Mouse (Mus musculus) limb, embryonic 14.5 days (tissue): ENCODE results near the gene Rinl. TPM values are rescaled to one million over a fixed set of nuclear protein-coding genes. Genes with fewer than 3 reads are reported as not detected.

Experiments
- ATAC-seq: fragments of 200-750 bp; cut with Nextera tagmentation; 2 replicates; pipeline ENCODE4 v1.8.0; 2017; ENCODE audit warnings: low read depth, moderate number of reproducible peaks, moderate TSS enrichment; ENCODE audit not compliant: low FRiP score
- DNase-seq: peaks from one replicate; pipeline ENCODE4 v3.0.0-alpha.2; 2015; ENCODE audit warnings: low spot score
- H3K27ac ChIP-seq: fragments of 300-500 bp; sonication (generic); replicated peaks from 2 replicates; pipeline ENCODE4 v1.5.1; 2014; ENCODE audit warnings: low read depth, mild to moderate bottlenecking, low read length, moderate library complexity, mixed read lengths
- H3K27me3 ChIP-seq: fragments of 300-500 bp; sonication (generic); 2 replicates; pipeline ENCODE4 v1.6.1; 2014; ENCODE audit warnings: low read length, mixed read lengths; ENCODE audit not compliant: control insufficient read depth, insufficient read depth
- H3K36me3 ChIP-seq: fragments of 300-500 bp; sonication (generic); 2 replicates; pipeline ENCODE4 v1.6.1; 2014; ENCODE audit warnings: mild to moderate bottlenecking, low read length, moderate library complexity, mixed read lengths; ENCODE audit not compliant: control insufficient read depth, insufficient read depth
- H3K4me1 ChIP-seq: fragments of 300-500 bp; sonication (generic); 2 replicates; pipeline ENCODE4 v1.6.1; 2014; ENCODE audit warnings: antibody characterized with exemption, low read length, mixed read lengths; ENCODE audit not compliant: control insufficient read depth, insufficient read depth
- H3K4me2 ChIP-seq: fragments of 300-500 bp; sonication (generic); replicated peaks from 2 replicates; pipeline ENCODE4 v1.6.1; 2014; ENCODE audit warnings: low read depth, mild to moderate bottlenecking, low read length, moderate library complexity; ENCODE audit not compliant: severe bottlenecking
- H3K4me3 ChIP-seq: fragments of 300-500 bp; sonication (generic); replicated peaks from 2 replicates; pipeline ENCODE4 v1.5.1; 2014; ENCODE audit warnings: low read length
- H3K9ac ChIP-seq: fragments of 300-500 bp; sonication (generic); 2 replicates; pipeline ENCODE4 v1.6.1; 2014; ENCODE audit warnings: mild to moderate bottlenecking, low read depth, low read length, moderate library complexity; ENCODE audit not compliant: severe bottlenecking
- H3K9me3 ChIP-seq: fragments of 300-500 bp; sonication (generic); 2 replicates; pipeline ENCODE4 v1.6.1; 2016; ENCODE audit warnings: low read length; ENCODE audit not compliant: control insufficient read depth
- POLR2A ChIP-seq: fragments of 200-500 bp; IDR thresholded peaks from 2 replicates; pipeline ENCODE4 v1.8.0; 2012; ENCODE audit warnings: inconsistent platforms, mild to moderate bottlenecking, moderate library complexity, borderline replicate concordance; ENCODE audit not compliant: insufficient read depth, insufficient read length; ENCODE audit errors: extremely low read depth
- WGBS: fragments of 180-500 bp; shearing (Covaris S2); extraction: QIAGEN DNeasy Blood & Tissue Kit; methylation state at CpG from one replicate; pipeline ENCODE4 v1.1.7; 2014; 5-methylcytosine and 5-hydroxymethylcytosine counted together
- polyA plus RNA-seq, 2 experiments: library from polyadenylated mRNA; depleted of rRNA in 1 of 2; stranded (reverse) in 1 of 2; unstranded in 1 of 2; fragments of >200 nt; fragmentation: Nextera tagmentation in 1 of 2; extraction: Ambion mirVana in 1 of 2; gene quantifications; 2 replicates each; pipeline versions ENCODE4 v1.2.1 to v1.2.3; 2012 to 2014

Gene Rinl
- polyA plus RNA-seq (2012; rRNA removed), result 2.3 and 2.5 TPM in 2 replicates
- polyA plus RNA-seq (2014; fragmentation: Nextera tagmentation; extraction: Ambion mirVana), result 2.6 and 2.8 TPM in 2 replicates

- H3K27me3 ChIP-seq, result no peaks in the 10 kb centered on the region
- TF ChIP-seq POLR2A, result no peak
Measured at GRCm38 (mm10) chr7:28788307-28789195, at the start of gene Rinl. Rinl (plus strand) TSS chr7:28788969.

GRCm38 (mm10) chr7:28739829-28740228, 48.9 kb upstream of the Rinl start:
- H3K4me3 ChIP-seq, result no peak overlapping the region
- no peak overlapping the region for H3K4me2 ChIP-seq
- peaks cover 38% of the 10 kb centered on the region for H3K36me3 ChIP-seq
- no peak overlapping the region for H3K9ac ChIP-seq
- no peak for ATAC-seq
- no peaks in the 10 kb centered on the region for H3K9me3 ChIP-seq
- no peak for DNase-seq
- peaks cover 7% of the 10 kb centered on the region; the same call in 1 of the 2 replicates for H3K4me1 ChIP-seq
- no peaks in the 10 kb centered on the region for H3K27me3 ChIP-seq
- WGBS, result 93% methylated on average over 21 of the region's 21 CpGs
- no peak for TF ChIP-seq POLR2A
- no peak overlapping the region for H3K27ac ChIP-seq

More at GRCm38 (mm10) chr7:28788307-28789195, at the start of gene Rinl:
- ATAC-seq, result no peak
- H3K36me3 ChIP-seq, result peaks cover 33% of the 10 kb centered on the region
- 55% methylated on average over 5 of the region's 5 CpGs for WGBS
- peaks cover 8% of the 10 kb centered on the region for H3K4me1 ChIP-seq
- H3K9ac ChIP-seq, result no peak within 1 kb of the TSS
- H3K27ac ChIP-seq, result peak within 1 kb of the TSS; percentile 71; the same call in 1 of the 2 replicates
- H3K4me3 ChIP-seq, result no peak within 1 kb of the TSS
- DNase-seq, result no peak
- H3K9me3 ChIP-seq, result no peaks in the 10 kb centered on the region
- H3K4me2 ChIP-seq, result no peak within 1 kb of the TSS

- Histone ChIP-seq H3K27ac (peak overlapping the region; percentile 49), H3K27me3 (no peaks in the 10 kb centered on the region), H3K36me3 (peaks cover 39% of the 10 kb centered on the region), H3K9me3 (no peaks in the 10 kb centered on the region), H3K4me1 (peaks cover 7% of the 10 kb centered on the region; the same call in 1 of the 2 replicates), H3K4me3 (peak overlapping the region; percentile 57), H3K9ac (peak overlapping the region; percentile 75), H3K4me2 (peak overlapping the region; percentile 85)
- ATAC-seq (no peak), DNase-seq (no peak)
- 42% methylated on average over 9 of the region's 9 CpGs for WGBS
- no peak for TF ChIP-seq POLR2A
Measured at GRCm38 (mm10) chr7:28740949-28741348, 47.8 kb upstream of the Rinl start.

- Histone ChIP-seq H3K4me2 (peak overlapping the region; percentile 85), H3K9ac (peak overlapping the region; percentile 75), H3K27me3 (no peaks in the 10 kb centered on the region), H3K36me3 (peaks cover 39% of the 10 kb centered on the region), H3K27ac (peak overlapping the region; percentile 49), H3K9me3 (no peaks in the 10 kb centered on the region), H3K4me3 (peak overlapping the region; percentile 57), H3K4me1 (peaks cover 7% of the 10 kb centered on the region; the same call in 1 of the 2 replicates)
- ATAC-seq, result peak; percentile 4
- DNase-seq, result no peak
- WGBS, result 2% methylated on average over 13 of the region's 13 CpGs
- TF ChIP-seq POLR2A, result no peak
Measured at GRCm38 (mm10) chr7:28741368-28741708, 47.4 kb upstream of the Rinl start.

- peak; percentile 99 for ATAC-seq
- peaks cover 38% of the 10 kb centered on the region for H3K36me3 ChIP-seq
- DNase-seq, result peak; percentile 99
- WGBS, result under 1% methylated on average over 39 of the region's 39 CpGs
- peak within 1 kb of the TSS; percentile 75 for H3K9ac ChIP-seq
- H3K4me2 ChIP-seq, result peak within 1 kb of the TSS; percentile 85
- no peaks in the 10 kb centered on the region for H3K9me3 ChIP-seq
- peak within 1 kb of the TSS; percentile 73 for H3K27ac ChIP-seq
- H3K27me3 ChIP-seq, result no peaks in the 10 kb centered on the region
- peak within 1 kb of the TSS; percentile 57 for H3K4me3 ChIP-seq
- peak; percentile 74; the same call in 1 of the 2 replicates for TF ChIP-seq POLR2A
- H3K4me1 ChIP-seq, result peaks cover 7% of the 10 kb centered on the region; the same call in 1 of the 2 replicates
Measured at GRCm38 (mm10) chr7:28741709-28742438, 46.9 kb upstream of the Rinl start, which contains the start of the genes Mrps12 and Sars2. Mrps12 (minus strand) TSS chr7:28741820. Sars2 (plus strand) TSS chr7:28741992.
